Mouse (Mus musculus): ENCODE data around the gene Serpinf2. TPM values are rescaled to one million over a fixed set of nuclear protein-coding genes. Genes with fewer than 3 reads are reported as not detected.

Gene Serpinf2
- polyA plus RNA-seq, 1 experiment from 2014 or later: 14.9 TPM

DNA sequence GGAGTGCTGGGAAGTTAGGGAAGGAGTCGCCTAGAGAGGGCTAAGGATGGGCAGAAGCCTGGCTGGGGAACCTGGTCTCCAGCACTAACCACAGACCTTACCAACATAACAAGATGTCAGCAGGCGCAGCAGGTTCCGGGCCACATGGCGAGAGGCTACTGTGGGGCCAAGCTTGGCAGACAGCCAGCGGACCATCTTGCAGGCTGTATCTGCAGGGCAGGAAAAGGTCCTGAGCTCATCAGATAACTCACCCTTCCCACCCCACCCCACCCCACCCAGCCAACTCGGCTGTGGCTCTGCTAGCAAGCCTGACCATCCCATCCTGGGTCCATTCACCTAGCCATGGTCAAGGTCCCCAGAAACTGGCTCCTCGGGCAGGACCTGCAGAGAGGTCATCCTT lies 10.3 kb upstream of the Serpinf2 start:
- no peaks in the 10 kb centered on the region for H3K9me3 ChIP-seq (ENCODE audit: control insufficient read depth, low read depth, low read length)
- 71% methylated on average over 7 of the region's 7 CpGs for WGBS
- H3K9ac ChIP-seq (replicated peaks; ENCODE audit: low read depth, low read length): no peak overlapping the region
- no peak for ATAC-seq (ENCODE audit: insufficient number of reproducible peaks, insufficient read depth, low FRiP score, low read depth)
- no peak overlapping the region for H3K4me2 ChIP-seq (replicated peaks; ENCODE audit: low read depth, low read length)
- peaks cover 4% of the 10 kb centered on the region; the same call in 1 of the 2 replicates for H3K4me1 ChIP-seq (ENCODE audit: control insufficient read depth, insufficient read depth, low read length)
- H3K4me3 ChIP-seq (ENCODE audit: low read depth, low read length): no peak overlapping the region
- H3K27me3 ChIP-seq (ENCODE audit: control insufficient read depth, insufficient read depth, low read length): no peaks in the 10 kb centered on the region
- H3K36me3 ChIP-seq (ENCODE audit: control insufficient read depth, insufficient read depth, low read length): no peaks in the 10 kb centered on the region; the same call in 1 of the 2 replicates
- no peak overlapping the region for H3K27ac ChIP-seq (ENCODE audit: low read length)

- Histone ChIP-seq H3K27ac (ENCODE audit: low read length) (no peak overlapping the region), H3K4me2 (replicated peaks; ENCODE audit: low read depth, low read length) (no peak overlapping the region), H3K4me1 (ENCODE audit: control insufficient read depth, insufficient read depth, low read length) (no peaks in the 10 kb centered on the region; the same call in 1 of the 2 replicates), H3K4me3 (ENCODE audit: low read depth, low read length) (no peak overlapping the region), H3K9ac (replicated peaks; ENCODE audit: low read depth, low read length) (no peak overlapping the region), H3K27me3 (ENCODE audit: control insufficient read depth, insufficient read depth, low read length) (no peaks in the 10 kb centered on the region), H3K9me3 (ENCODE audit: control insufficient read depth, low read depth, low read length) (no peaks in the 10 kb centered on the region), H3K36me3 (ENCODE audit: control insufficient read depth, insufficient read depth, low read length) (peaks cover 3% of the 10 kb centered on the region; the same call in 1 of the 2 replicates)
- WGBS: 83% methylated on average over 3 of the region's 3 CpGs
- ATAC-seq (ENCODE audit: insufficient number of reproducible peaks, insufficient read depth, low FRiP score, low read depth): no peak
These were observed 9.2 kb upstream of the Serpinf2 start for GRCm38 (mm10) chr11:75448575-75448974.

- Histone ChIP-seq H3K27ac (ENCODE audit: low read length) (no peak overlapping the region), H3K4me2 (replicated peaks; ENCODE audit: low read depth, low read length) (no peak overlapping the region), H3K36me3 (ENCODE audit: control insufficient read depth, insufficient read depth, low read length) (peaks cover 15% of the 10 kb centered on the region), H3K4me1 (ENCODE audit: control insufficient read depth, insufficient read depth, low read length) (0 out of 2 replicates have a peak, but pooled peaks cover 2% of the 10 kb centered on the region), H3K27me3 (ENCODE audit: control insufficient read depth, insufficient read depth, low read length) (no peaks in the 10 kb centered on the region), H3K9ac (replicated peaks; ENCODE audit: low read depth, low read length) (no peak overlapping the region), H3K9me3 (ENCODE audit: control insufficient read depth, low read depth, low read length) (no peaks in the 10 kb centered on the region), H3K4me3 (ENCODE audit: low read depth, low read length) (no peak overlapping the region)
- ATAC-seq (ENCODE audit: insufficient number of reproducible peaks, insufficient read depth, low FRiP score, low read depth): no peak
- 51% methylated on average over 8 of the region's 8 CpGs for WGBS
These were observed 4.3 kb upstream of the Serpinf2 start for GRCm38 (mm10) chr11:75443711-75444110.

DNA sequence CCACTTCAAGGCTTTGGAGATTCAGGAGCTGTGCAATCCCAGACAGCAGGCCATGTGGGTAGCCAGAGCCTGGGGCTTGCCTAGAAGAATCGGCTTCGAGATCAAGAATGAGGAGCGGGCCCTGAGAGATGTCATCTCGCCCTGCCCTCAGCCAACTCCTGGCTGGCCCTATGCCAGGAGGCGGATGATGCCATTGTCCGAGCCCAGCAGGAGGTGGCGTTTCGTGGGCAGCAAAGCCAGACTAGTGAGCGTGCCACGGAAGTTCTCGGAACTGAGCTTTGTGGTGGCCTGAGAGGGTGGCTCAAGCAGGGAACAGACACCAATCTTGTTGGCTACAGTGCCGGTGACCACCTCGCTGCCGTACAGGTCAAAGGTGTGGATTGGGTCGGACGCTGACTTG lies 2.2 kb upstream of the Serpinf2 start:
- Histone ChIP-seq H3K27me3 (ENCODE audit: control insufficient read depth, insufficient read depth, low read length) (no peaks in the 10 kb centered on the region), H3K4me1 (ENCODE audit: control insufficient read depth, insufficient read depth, low read length) (0 out of 2 replicates have a peak, but pooled peaks cover 2% of the 10 kb centered on the region), H3K36me3 (ENCODE audit: control insufficient read depth, insufficient read depth, low read length) (peaks cover 15% of the 10 kb centered on the region), H3K9me3 (ENCODE audit: control insufficient read depth, low read depth, low read length) (no peaks in the 10 kb centered on the region), H3K9ac (replicated peaks; ENCODE audit: low read depth, low read length) (no peak overlapping the region), H3K4me2 (replicated peaks; ENCODE audit: low read depth, low read length) (no peak overlapping the region), H3K4me3 (ENCODE audit: low read depth, low read length) (no peak overlapping the region), H3K27ac (ENCODE audit: low read length) (no peak overlapping the region)
- WGBS: 92% methylated on average over 16 of the region's 16 CpGs
- no peak for ATAC-seq (ENCODE audit: insufficient number of reproducible peaks, insufficient read depth, low FRiP score, low read depth)

DNA sequence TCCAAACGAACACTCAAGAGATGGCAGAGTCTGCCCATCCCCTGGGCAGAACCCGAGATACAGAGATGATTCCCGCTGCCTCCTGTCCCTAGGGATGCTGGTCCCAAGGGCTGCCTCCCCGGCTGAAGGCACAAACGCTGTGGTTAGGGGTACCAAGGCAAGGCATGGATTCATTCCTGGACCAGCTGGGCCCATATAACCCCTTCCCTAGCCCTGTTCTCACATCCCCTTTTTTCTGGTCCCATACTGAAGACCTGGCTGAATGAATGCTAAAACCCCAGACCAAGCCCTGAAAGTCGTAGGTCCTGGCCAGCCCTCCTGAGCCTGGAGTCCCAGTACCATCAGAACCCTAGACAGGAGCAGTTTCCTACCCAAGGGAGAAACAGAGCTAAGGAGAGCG lies 1.6 kb upstream of the Serpinf2 start:
- 82% methylated on average over 7 of the region's 7 CpGs for WGBS
- ATAC-seq (ENCODE audit: insufficient number of reproducible peaks, insufficient read depth, low FRiP score, low read depth): no peak
- peaks cover 15% of the 10 kb centered on the region for H3K36me3 ChIP-seq (ENCODE audit: control insufficient read depth, insufficient read depth, low read length)
- no peak overlapping the region for H3K9ac ChIP-seq (replicated peaks; ENCODE audit: low read depth, low read length)
- H3K4me3 ChIP-seq (ENCODE audit: low read depth, low read length): no peak overlapping the region
- no peak overlapping the region for H3K27ac ChIP-seq (ENCODE audit: low read length)
- H3K9me3 ChIP-seq (ENCODE audit: control insufficient read depth, low read depth, low read length): no peaks in the 10 kb centered on the region
- H3K4me2 ChIP-seq (replicated peaks; ENCODE audit: low read depth, low read length): no peak overlapping the region
- 0 out of 2 replicates have a peak, but pooled peaks cover 2% of the 10 kb centered on the region for H3K4me1 ChIP-seq (ENCODE audit: control insufficient read depth, insufficient read depth, low read length)
- H3K27me3 ChIP-seq (ENCODE audit: control insufficient read depth, insufficient read depth, low read length): no peaks in the 10 kb centered on the region

GRCm38 (mm10) chr11:75439951-75440350 lies 560 bp upstream of the Serpinf2 start:
- Histone ChIP-seq H3K9ac (replicated peaks; ENCODE audit: low read depth, low read length) (no peak overlapping the region), H3K9me3 (ENCODE audit: control insufficient read depth, low read depth, low read length) (no peaks in the 10 kb centered on the region), H3K36me3 (ENCODE audit: control insufficient read depth, insufficient read depth, low read length) (peaks cover 15% of the 10 kb centered on the region), H3K27me3 (ENCODE audit: control insufficient read depth, insufficient read depth, low read length) (no peaks in the 10 kb centered on the region), H3K4me1 (ENCODE audit: control insufficient read depth, insufficient read depth, low read length) (0 out of 2 replicates have a peak, but pooled peaks cover 2% of the 10 kb centered on the region), H3K4me3 (ENCODE audit: low read depth, low read length) (no peak overlapping the region), H3K4me2 (replicated peaks; ENCODE audit: low read depth, low read length) (no peak overlapping the region), H3K27ac (ENCODE audit: low read length) (no peak overlapping the region)
- WGBS: 83% methylated on average over 3 of the region's 3 CpGs
- no peak for ATAC-seq (ENCODE audit: insufficient number of reproducible peaks, insufficient read depth, low FRiP score, low read depth)

DNA sequence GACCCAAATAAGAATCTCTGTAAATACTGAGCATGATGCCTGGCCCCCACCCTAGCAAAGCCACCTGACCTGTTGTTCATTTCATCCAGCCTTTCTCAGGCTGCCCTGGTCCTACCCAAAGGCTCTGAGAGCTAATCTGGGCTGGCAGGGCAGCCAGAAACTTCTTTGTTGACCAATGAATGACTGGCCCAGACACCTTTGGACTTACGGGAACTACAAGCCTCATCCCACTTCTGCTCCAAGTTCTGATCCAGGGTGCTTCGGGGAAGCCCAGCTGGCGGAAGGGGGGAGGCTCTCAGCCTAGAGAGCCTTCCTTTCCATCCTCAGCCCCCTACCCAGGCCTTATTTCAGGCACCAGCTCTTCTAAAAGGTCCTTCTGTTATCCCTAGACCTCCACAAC lies 587 bp downstream of the Serpinf2 start:
- no peak overlapping the region for H3K27ac ChIP-seq (ENCODE audit: low read length)

GRCm38 (mm10) chr11:75438194-75438593 lies 1.2 kb downstream of the Serpinf2 start:
- WGBS: 77% methylated on average over 13 of the region's 13 CpGs
- no peak for ATAC-seq (ENCODE audit: insufficient number of reproducible peaks, insufficient read depth, low FRiP score, low read depth)
- Histone ChIP-seq H3K27me3 (ENCODE audit: control insufficient read depth, insufficient read depth, low read length) (no peaks in the 10 kb centered on the region), H3K4me2 (replicated peaks; ENCODE audit: low read depth, low read length) (no peak overlapping the region), H3K9ac (replicated peaks; ENCODE audit: low read depth, low read length) (no peak overlapping the region), H3K4me3 (ENCODE audit: low read depth, low read length) (no peak overlapping the region), H3K27ac (ENCODE audit: low read length) (no peak overlapping the region), H3K36me3 (ENCODE audit: control insufficient read depth, insufficient read depth, low read length) (peaks cover 12% of the 10 kb centered on the region), H3K9me3 (ENCODE audit: control insufficient read depth, low read depth, low read length) (no peaks in the 10 kb centered on the region), H3K4me1 (ENCODE audit: control insufficient read depth, insufficient read depth, low read length) (0 out of 2 replicates have a peak, but pooled peaks cover 2% of the 10 kb centered on the region)

More for the DNA sequence above, 587 bp downstream of the Serpinf2 start:
- 85% methylated on average over 3 of the region's 3 CpGs for WGBS
- H3K36me3 ChIP-seq (ENCODE audit: control insufficient read depth, insufficient read depth, low read length): peaks cover 12% of the 10 kb centered on the region
- no peak for ATAC-seq (ENCODE audit: insufficient number of reproducible peaks, insufficient read depth, low FRiP score, low read depth)
- no peak overlapping the region for H3K4me3 ChIP-seq (ENCODE audit: low read depth, low read length)
- H3K9ac ChIP-seq (replicated peaks; ENCODE audit: low read depth, low read length): no peak overlapping the region
- no peaks in the 10 kb centered on the region for H3K9me3 ChIP-seq (ENCODE audit: control insufficient read depth, low read depth, low read length)
- no peak overlapping the region for H3K4me2 ChIP-seq (replicated peaks; ENCODE audit: low read depth, low read length)
- 0 out of 2 replicates have a peak, but pooled peaks cover 2% of the 10 kb centered on the region for H3K4me1 ChIP-seq (ENCODE audit: control insufficient read depth, insufficient read depth, low read length)
- no peaks in the 10 kb centered on the region for H3K27me3 ChIP-seq (ENCODE audit: control insufficient read depth, insufficient read depth, low read length)

GRCm38 (mm10) chr11:75434138-75434537 lies 5.3 kb downstream of the Serpinf2 start:
- no peaks in the 10 kb centered on the region for H3K27me3 ChIP-seq (ENCODE audit: control insufficient read depth, insufficient read depth, low read length)
- H3K36me3 ChIP-seq (ENCODE audit: control insufficient read depth, insufficient read depth, low read length): no peaks in the 10 kb centered on the region
- no peaks in the 10 kb centered on the region for H3K4me1 ChIP-seq (ENCODE audit: control insufficient read depth, insufficient read depth, low read length)
- H3K9me3 ChIP-seq (ENCODE audit: control insufficient read depth, low read depth, low read length): no peaks in the 10 kb centered on the region
- no peak overlapping the region for H3K27ac ChIP-seq (ENCODE audit: low read length)
- WGBS: 87% methylated on average over 5 of the region's 5 CpGs
- H3K4me2 ChIP-seq (replicated peaks; ENCODE audit: low read depth, low read length): no peak overlapping the region
- no peak overlapping the region for H3K4me3 ChIP-seq (ENCODE audit: low read depth, low read length)
- no peak for ATAC-seq (ENCODE audit: insufficient number of reproducible peaks, insufficient read depth, low FRiP score, low read depth)
- no peak overlapping the region for H3K9ac ChIP-seq (replicated peaks; ENCODE audit: low read depth, low read length)

Measured in stomach, embryonic 14.5 days (tissue).